Mouse (Mus musculus): ENCODE results near the gene Dap3.

DNA sequence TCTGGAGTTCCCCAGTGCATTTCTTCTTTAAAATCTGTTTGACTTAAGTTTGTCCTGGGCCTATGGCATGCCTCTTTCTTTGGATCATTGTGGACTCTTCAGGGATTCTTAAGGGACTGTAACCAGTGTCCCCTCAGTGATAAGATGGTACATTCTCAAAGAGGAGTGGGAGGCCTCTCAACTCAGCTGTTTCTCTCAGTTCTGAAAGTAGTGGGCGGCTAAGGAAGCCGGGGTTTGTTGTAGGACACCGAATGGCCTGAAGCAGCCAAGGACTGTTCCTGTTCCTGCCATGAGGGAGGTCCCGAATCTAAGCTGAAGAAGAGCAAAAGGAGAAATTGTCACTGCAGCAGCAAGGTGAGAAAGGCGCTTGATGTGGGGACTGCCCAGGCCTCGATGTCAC is 45.8 kb downstream of the Dap3 start:
- TF ChIP-seq TAL1 (IDR thresholded peaks at IDR 0.05; ENCODE audit: low read length): no peak
- TF ChIP-seq GATA1 (IDR thresholded peaks at IDR 0.05; ENCODE audit: low read length): no peak

Data from erythroblast, embryonic 14.5 days (primary cell).